Mouse (Mus musculus) ovary, adult 18-20 months (tissue): ENCODE measurements around the gene Lypd5.
A peak's percentile ranks its signal among the peaks of the same experiment; 100 is the strongest.

Experiments used
- DNase-seq: peaks from one replicate; pipeline ENCODE4 v3.0.0; 2022; ENCODE audit warnings: low spot score, mixed read lengths

Gene Lypd5

GRCm38 (mm10) chr7:24361001-24361400 is 12.0 kb downstream of the Lypd5 start:
- DNase-seq, result no peak

GRCm38 (mm10) chr7:24363228-24363627 is 14.2 kb downstream of the Lypd5 start:
- no peak for DNase-seq

DNA sequence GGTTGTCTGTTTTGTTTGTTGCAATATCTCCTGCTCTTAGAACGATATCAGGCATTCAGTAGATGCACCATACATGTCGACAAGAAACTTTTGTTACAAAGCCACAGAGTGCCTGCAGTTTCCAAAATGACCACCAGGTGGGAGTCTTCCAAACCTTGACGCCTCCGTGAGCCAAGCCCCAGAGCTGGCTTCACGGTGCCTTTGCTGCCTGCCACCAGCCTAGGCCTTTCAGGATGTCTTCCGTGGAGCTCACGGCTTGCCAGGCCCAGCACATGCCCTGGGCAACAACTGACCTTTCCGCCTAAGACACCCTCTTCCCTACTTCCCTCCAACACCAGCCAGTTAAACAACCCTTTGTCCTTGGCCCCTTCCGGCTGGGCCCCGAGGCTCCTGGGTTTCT is 15.8 kb downstream of the Lypd5 start:
- peak; percentile 31 for DNase-seq

DNA sequence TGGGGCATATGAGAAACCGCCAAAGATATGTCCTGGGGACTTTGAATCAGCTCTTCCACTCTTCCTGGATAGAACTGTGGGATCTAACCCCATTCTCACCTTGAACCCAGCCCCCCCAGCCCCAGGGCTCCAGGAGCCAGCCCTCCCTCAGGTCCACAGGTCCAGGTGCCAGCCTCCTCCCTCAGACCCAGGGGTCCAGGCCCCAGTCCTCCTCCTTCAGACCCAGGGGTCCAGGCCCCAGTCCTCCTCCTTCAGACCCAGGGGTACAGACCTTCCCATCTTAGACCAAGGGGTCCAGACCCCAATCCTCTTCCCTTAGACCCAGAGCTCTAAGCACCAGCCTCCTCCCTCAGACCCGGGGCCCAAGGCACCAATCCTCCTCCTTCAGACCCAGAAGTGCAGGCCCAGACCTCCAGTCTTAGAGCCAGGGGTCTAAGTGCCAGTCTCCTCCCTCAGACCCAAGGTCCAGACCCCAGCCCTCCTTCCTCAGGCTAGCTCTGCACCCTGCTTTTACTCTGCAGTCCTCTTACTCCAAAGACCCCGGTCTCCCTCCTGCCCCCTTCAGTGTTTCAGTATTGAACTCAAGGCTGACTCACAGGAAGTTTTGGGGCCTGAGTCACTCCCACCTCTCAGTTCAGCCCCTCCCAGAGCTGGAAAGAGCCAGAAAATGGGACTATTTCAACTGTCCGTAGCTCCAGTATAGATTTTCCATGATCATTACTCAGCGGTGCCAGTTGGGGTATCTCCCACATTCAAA is 16.4 kb downstream of the Lypd5 start:
- DNase-seq, result no peak

- DNase-seq, result no peak
Measured at GRCm38 (mm10) chr7:24366716-24367632, 18.0 kb downstream of the Lypd5 start.

GRCm38 (mm10) chr7:24368226-24368625 is 19.2 kb downstream of the Lypd5 start:
- no peak for DNase-seq

GRCm38 (mm10) chr7:24368946-24369345 is 19.9 kb downstream of the Lypd5 start:
- no peak for DNase-seq

DNA sequence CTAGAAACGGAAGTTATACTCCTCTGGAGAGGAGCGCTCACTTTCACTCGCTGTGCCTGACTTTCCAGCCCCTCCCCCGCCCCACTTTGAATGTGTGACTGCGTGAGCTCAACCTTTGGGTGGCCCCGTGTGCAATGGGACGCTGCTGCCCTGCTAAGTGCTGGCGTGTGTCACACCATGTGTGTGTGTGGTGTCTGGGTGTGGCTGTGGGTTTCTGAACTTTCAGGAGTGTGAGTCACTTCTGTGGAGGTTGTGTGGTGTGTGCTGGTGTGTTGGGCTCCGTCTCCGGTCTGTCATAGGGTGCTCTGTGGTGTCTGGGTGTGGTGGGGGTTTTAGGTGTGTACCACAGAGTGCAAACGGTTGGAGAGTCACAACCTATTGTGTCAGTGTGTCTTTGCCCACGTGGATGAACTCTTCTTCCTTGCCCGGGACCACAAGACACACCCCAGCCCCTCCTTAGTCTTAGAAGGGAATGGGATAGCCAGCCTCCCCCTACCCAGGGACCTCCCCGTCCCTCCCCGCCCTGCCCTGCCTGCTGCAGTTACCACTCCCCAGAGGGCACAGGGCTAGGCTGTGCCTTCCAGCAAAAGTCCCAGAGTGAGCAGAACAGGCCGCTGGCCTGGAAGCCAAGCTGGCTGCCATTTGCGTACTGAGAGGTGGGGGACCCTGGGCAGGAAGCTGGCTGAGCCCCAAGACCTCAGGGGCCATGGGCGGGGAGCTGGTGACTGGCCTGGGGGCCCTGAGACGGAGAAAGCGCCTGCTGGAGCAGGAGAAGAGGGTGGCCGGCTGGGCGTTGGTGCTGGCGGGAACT is 20.9 kb downstream of the Lypd5 start, which contains the start of gene Kcnn4:
TSS of gene Kcnn4 (plus strand) at position 533 of the 811 bp plus-strand sequence.
- no peak for DNase-seq

DNA sequence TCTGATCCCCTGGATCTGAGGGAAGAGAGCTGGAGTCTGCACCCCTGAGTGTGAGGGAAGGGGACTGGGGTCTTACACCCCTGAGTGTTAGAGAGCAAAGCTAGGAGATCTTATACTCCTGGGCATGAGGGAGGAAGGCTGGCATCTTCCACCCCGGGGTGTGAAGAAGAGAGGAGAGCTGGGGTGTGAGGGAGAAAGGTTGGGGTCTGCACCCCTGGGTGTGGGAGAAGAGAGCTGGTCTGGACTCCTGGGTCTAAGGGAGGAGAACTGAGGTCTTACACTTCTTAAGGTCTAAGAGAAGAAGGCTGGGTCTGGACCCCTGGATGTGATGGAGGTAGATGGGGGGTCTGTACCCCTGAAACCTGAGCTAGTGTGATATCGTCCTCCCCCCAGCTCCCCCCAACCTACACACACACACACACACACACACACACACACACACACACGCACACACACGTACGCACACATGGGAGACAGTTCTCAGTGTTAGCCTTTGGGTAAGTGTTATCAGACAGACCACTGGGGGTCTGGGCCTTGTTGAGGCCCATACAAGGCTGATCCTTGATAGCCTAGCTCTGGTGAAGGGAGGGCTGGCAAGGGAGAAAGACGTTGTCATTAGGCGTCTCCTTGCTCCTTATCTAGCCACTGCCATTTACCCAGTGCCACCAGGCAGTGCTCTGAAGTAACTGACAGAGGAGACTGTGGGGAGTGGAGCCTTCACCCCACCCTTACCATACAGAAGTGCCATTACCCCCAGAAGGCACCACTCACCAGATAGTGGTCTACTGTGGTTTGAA is 22.2 kb downstream of the Lypd5 start:
- no peak for DNase-seq

GRCm38 (mm10) chr7:24371809-24372145 is 22.8 kb downstream of the Lypd5 start:
- DNase-seq, result no peak

- DNase-seq, result peak; percentile 38
Measured at GRCm38 (mm10) chr7:24372300-24372699, 23.3 kb downstream of the Lypd5 start.

GRCm38 (mm10) chr7:24372786-24373185 is 23.8 kb downstream of the Lypd5 start:
- no peak for DNase-seq

DNA sequence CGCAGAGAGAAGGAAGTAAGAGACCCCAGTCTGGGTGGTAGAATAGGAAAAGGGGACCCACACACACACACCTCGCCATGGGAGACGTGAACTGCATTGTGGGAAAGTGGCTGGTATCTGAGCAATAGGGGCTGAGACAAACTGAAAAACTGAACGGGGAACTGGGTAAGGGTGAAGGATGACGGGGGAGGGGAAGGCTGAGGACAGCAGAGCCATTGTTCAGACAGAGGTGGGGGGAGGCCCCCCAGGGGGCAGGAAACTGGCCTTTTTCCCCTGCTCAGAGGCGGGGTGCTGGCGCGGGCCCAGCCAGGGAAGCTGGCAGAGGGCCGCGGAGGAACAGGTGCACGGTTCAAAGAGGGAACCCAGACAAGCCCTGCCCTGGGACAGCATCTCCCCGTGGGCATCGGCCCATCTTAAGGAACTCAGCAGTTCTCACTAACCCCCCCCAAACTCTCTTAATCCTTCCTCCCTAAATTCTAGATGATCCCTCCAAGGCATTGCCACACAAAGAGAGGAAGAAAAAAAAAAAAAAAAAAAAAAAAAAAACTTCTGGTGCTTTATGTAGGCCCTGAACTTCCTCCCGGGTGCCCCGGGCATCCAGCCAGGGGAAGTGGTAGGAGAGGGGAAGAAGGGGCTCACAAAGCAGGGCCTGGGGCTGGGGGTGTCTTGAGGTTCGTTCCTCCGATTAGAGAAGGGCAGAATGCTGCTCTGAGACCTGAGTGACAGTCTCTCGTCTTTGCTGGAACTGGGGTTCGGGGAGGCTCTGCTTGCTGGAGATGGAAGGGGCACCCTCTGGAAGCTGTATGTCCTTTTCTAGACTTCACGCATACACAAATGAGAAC is 24.8 kb downstream of the Lypd5 start:
- DNase-seq, result peak; percentile 47

DNA sequence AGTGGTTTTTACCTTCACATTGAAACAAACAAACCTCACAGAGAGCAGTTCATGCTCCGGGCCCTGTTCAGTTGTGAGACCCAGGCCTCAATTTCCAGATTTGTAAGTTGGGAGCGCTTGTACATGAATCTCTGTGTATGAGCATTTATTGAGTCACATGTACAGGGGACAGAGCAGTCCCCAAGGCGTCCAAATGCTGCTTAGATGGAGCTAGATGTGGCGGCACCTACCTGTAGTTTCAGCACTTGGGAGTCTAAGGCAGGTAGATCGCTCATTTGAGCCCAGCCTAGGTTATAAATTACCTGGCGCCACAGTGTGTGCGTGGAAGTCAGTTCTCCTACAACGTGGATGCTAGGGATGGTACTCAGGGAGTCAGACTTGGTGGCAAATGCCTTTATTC is 27.5 kb downstream of the Lypd5 start:
- no peak for DNase-seq

DNA sequence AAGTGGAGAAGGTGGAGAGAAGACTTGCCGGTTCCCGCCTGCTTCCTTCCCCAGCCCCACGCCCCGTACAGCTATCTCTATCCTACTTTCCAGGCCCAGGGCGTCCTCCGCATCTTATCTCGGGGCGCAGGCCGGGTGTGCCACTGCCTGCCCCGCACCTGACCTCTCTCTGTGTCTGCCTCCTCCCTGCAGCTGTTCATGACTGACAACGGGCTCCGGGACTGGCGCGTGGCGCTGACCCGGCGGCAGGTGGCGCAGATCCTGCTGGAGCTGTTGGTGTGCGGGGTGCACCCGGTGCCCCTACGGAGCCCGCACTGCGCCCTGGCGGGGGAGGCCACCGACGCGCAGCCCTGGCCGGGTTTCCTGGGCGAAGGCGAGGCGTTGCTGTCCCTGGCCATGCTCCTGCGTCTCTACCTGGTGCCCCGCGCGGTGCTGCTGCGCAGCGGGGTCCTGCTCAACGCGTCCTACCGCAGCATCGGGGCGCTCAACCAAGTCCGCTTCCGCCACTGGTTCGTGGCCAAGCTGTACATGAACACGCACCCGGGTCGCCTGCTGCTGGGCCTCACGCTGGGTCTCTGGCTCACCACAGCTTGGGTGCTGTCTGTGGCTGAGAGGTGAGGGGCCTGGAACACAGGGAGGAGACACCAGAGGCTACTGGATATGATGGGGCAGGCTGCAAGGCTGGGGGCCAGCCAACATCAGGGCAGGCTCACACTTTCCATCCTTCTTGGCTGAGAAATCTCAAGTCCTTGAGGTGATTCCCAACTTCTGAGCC is 28.3 kb downstream of the Lypd5 start:
- DNase-seq, result no peak

- no peak for DNase-seq
Measured at GRCm38 (mm10) chr7:24378049-24378701, 29.2 kb downstream of the Lypd5 start.

- no peak for DNase-seq
Measured at GRCm38 (mm10) chr7:24379934-24380333, 30.9 kb downstream of the Lypd5 start.

DNA sequence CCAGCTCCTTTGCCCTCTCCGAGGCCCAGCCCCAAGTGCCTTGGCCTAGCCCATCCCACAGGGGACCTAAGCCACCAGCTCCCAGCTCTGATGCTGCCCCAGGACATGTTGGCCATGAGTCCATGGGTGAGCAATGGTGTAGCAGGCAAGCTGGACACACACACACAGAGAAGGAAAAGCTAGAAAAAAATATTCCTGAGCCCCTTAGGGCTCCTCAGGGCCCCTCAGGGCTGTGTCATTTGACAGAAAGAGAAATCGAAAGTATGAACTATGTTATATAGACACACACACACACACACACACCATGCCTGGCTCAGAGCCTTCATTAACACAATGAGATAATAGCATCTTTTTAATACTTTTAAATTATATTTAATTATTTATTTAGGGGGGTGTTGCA is 31.4 kb downstream of the Lypd5 start:
- DNase-seq, result no peak

- no peak for DNase-seq
Measured at GRCm38 (mm10) chr7:24382730-24383372, 33.9 kb downstream of the Lypd5 start.
